Mouse (Mus musculus) CD4-positive, CD25-positive, alpha-beta regulatory T cell, adult 9 weeks (primary cell): ENCODE data around the gene Tex38. TPM values are rescaled to one million over a fixed set of nuclear protein-coding genes. Genes with fewer than 3 reads are reported as not detected.

Source experiments
- polyA plus RNA-seq: library from polyadenylated mRNA; unstranded; fragments of 100-300 nt; shearing (Covaris generic); gene quantifications from one replicate; pipeline ENCODE4 v1.2.1, GENCODE M21; 2017

Tex38 gene
- not detected for polyA plus RNA-seq

DNA sequence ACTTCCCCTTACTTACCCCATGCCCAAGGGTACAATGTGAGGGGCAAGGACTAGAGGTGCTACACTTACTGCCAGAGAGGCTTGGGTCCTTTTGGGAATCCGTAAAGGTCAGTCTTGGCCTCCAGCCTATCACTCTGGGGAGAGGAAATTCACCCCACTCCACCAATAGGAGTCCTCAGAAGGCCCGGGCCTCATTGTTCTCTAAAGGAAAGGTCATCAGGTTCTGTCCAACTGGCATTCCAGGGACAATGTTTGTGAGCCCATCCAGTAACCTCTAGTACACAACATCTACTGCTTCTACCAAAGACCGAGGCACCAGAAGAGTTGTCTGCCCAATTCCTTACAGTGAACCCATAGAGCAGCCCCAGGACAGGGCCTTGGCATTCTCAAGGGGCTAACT is at the start of gene Tex38:
Tex38 (minus strand) TSS at position 101 of the 400 bp plus-strand sequence.

DNA sequence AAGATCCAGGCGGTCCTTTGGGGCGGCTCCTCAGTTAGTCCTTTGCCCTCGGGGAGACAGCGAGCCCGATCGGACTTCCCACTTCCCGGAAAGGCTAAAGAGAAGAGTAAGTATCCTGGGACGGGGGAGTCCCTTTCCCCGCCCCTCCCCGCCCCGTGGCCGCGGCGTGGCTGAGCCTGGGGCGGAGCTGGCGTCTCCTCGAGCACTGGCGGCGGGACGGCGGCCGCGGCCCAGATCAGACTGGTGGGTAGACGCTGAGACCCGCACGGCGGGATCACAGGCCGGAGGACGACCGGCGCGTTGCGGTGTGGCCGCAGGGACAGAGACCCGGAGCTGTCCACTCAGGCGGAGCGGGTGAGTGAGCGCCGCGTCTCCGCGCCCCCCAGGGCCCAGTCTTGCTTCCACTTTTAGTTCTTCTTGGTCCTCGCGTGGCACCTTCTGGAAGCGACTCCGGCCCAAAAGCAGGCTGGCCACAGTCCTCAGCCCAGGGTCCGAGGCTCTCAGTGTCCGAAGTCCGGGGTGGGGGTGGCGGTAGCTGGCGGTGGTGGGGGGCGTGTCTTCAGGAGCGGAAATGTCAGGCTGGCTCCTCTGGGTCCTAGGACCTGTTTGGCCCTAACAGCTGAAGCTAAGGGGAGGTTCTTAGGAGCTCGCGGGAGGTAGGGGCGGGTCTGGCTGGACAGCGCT is 47.2 kb upstream of the Tex38 start, which contains the start of gene Mob3c:
Mob3c (plus strand) TSS at position 205 of the 684 bp plus-strand sequence.

DNA sequence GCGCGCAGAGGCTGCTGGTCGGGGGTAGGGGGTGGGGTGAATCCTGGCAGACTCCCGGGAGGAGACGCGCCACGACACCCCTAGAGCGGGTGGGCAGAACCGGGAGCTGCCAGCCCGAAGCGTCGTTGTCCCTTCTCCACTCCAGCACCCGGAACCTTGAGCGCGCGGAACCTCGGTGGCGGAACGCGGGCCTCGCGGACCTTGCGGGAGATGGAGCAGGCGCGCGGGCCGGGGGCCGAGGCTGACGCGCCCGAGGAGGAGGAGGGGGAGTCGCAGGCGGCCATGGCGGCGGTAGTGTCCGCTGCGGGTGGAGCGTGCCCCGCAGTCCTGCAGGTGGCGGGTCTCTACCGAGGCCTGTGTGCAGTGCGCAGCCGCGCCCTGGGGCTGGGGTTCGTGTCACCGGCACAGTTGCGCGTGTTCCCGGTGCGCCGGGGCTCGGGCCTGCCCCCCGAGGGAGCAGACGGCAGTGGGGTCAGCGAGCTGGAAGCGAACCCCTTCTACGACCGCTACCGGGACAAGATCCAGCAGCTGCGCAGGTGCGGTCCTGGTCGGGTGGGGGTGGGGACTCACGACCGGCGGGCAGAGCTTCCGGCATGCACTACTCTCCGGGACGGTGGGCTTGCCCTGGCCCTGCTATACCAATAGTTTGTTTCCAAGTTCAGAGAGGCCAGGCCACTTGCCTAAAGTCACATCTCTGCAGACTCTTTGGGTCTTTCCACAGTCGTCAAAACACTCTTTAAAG is 4.1 kb upstream of the Tex38 start, which contains the start of gene Atpaf1:
Atpaf1 (plus strand) TSS at position 44 of the 742 bp plus-strand sequence.

DNA sequence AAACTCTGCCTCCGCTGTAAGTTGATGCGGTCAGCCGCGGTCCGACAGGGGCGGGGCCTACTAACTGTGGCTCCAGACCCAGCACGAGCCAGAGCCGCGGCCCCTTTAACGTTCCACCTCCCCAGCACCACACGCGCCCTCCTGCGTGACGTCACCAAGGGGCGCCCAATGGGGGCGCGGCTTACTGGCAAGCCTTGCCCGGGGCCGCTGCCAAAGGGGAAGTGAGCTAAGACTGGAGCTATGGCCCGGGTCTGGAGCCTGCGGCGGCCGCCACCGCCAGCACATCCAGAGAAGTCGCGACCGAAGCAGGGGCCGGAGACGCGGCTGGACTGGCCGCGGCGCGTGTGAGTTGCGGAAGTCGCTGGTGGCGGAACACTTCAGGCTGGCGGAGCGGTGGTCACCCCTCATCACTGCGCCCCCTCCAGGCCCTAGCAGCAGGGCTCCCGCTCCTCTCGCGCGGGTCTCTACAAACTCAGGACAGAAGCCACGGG is 43.2 kb downstream of the Tex38 start, which contains the start of gene Efcab14:
Efcab14 (plus strand) TSS at position 194 of the 491 bp plus-strand sequence.

Other genes with a start within 250 kb of the Tex38 start
- gene Cyp4a31, start 217.4 kb downstream of the Tex38 start, polyA plus RNA-seq, result not detected
- not detected for gene Cyp4a32, start 180.0 kb downstream of the Tex38 start, polyA plus RNA-seq
- not detected for gene Cyp4b1, start 133.3 kb downstream of the Tex38 start, polyA plus RNA-seq
- 44.0 TPM for gene Efcab14, start 43.3 kb downstream of the Tex38 start, polyA plus RNA-seq
- 19.0 TPM for gene Atpaf1, start 3.8 kb upstream of the Tex38 start, polyA plus RNA-seq
- 25.1 TPM for gene Mob3c, start 47.1 kb upstream of the Tex38 start, polyA plus RNA-seq
- 65.6 TPM for gene Mknk1, start 58.2 kb upstream of the Tex38 start, polyA plus RNA-seq
- 0.36 TPM for gene Kncn, start 103.4 kb upstream of the Tex38 start, polyA plus RNA-seq
- gene 6430628N08Rik, start 109.6 kb upstream of the Tex38 start, polyA plus RNA-seq, result not detected
- not detected for gene Dmbx1, start 158.9 kb upstream of the Tex38 start, polyA plus RNA-seq
- gene Faah, start 236.9 kb upstream of the Tex38 start, polyA plus RNA-seq, result 98.4 TPM